Mouse (Mus musculus): ENCODE measurements around the gene Spata13. TPM values are rescaled to one million over a fixed set of nuclear protein-coding genes. Genes with fewer than 3 reads are reported as not detected.

Gene Spata13
- polyA plus RNA-seq, 1 experiment from 2014 or later: 19.9 TPM

- no peak overlapping the region for H3K9ac ChIP-seq (ENCODE audit: low read depth, low read length)
- no peak overlapping the region for H3K27ac ChIP-seq (ENCODE audit: low read length)
- H3K36me3 ChIP-seq (ENCODE audit: control insufficient read depth, insufficient read depth, low read length): no peaks in the 10 kb centered on the region
- H3K4me2 ChIP-seq (ENCODE audit: low read depth, low read length): no peak overlapping the region
- no peak for ATAC-seq
- no peaks in the 10 kb centered on the region for H3K4me1 ChIP-seq (ENCODE audit: control insufficient read depth, insufficient read depth, low read length)
- H3K4me3 ChIP-seq (ENCODE audit: low read length): no peak overlapping the region
- no peaks in the 10 kb centered on the region for H3K27me3 ChIP-seq (replicated peaks; ENCODE audit: control insufficient read depth, insufficient read depth, low read length)
- WGBS: 69% methylated on average over 4 of the region's 4 CpGs
- H3K9me3 ChIP-seq (ENCODE audit: control insufficient read depth, low read length): no peaks in the 10 kb centered on the region
Observed at GRCm38 (mm10) chr14:60607743-60608142, 26.1 kb upstream of the Spata13 start.

GRCm38 (mm10) chr14:60609160-60609559 is 24.6 kb upstream of the Spata13 start:
- peak; percentile 60 for ATAC-seq
- no peak overlapping the region for H3K4me3 ChIP-seq (ENCODE audit: low read length)
- H3K9ac ChIP-seq (ENCODE audit: low read depth, low read length): no peak overlapping the region
- H3K4me1 ChIP-seq (ENCODE audit: control insufficient read depth, insufficient read depth, low read length): no peaks in the 10 kb centered on the region
- H3K36me3 ChIP-seq (ENCODE audit: control insufficient read depth, insufficient read depth, low read length): no peaks in the 10 kb centered on the region
- WGBS: 62% methylated on average over 1 of the region's 1 CpGs
- H3K27me3 ChIP-seq (replicated peaks; ENCODE audit: control insufficient read depth, insufficient read depth, low read length): no peaks in the 10 kb centered on the region
- H3K9me3 ChIP-seq (ENCODE audit: control insufficient read depth, low read length): no peaks in the 10 kb centered on the region
- H3K4me2 ChIP-seq (ENCODE audit: low read depth, low read length): no peak overlapping the region
- H3K27ac ChIP-seq (ENCODE audit: low read length): no peak overlapping the region

DNA sequence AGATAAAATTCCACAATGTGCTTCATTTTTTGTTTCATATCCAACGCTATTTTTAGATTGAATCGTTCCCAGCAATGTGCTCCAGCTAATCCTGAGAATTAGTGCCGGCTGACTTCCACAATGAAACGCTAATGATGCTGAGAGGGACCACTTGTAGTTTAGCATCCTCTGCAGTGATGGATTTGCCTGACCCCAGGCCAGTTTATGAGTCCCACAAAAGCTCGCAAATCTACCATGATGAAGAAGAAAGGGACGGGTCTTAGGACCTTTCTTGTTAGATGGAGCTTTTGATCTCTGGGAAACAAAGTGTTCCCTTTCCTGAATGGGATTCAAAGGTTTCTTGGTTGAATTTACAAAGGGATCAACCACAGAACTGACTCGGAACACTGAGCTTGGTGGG is 21.1 kb upstream of the Spata13 start:
- Histone ChIP-seq H3K4me2 (ENCODE audit: low read depth, low read length) (no peak overlapping the region), H3K27me3 (replicated peaks; ENCODE audit: control insufficient read depth, insufficient read depth, low read length) (no peaks in the 10 kb centered on the region), H3K36me3 (ENCODE audit: control insufficient read depth, insufficient read depth, low read length) (no peaks in the 10 kb centered on the region), H3K4me1 (ENCODE audit: control insufficient read depth, insufficient read depth, low read length) (no peaks in the 10 kb centered on the region), H3K27ac (ENCODE audit: low read length) (no peak overlapping the region), H3K9ac (ENCODE audit: low read depth, low read length) (no peak overlapping the region), H3K4me3 (ENCODE audit: low read length) (no peak overlapping the region), H3K9me3 (ENCODE audit: control insufficient read depth, low read length) (no peaks in the 10 kb centered on the region)
- ATAC-seq: no peak
- WGBS: 51% methylated on average over 7 of the region's 7 CpGs

DNA sequence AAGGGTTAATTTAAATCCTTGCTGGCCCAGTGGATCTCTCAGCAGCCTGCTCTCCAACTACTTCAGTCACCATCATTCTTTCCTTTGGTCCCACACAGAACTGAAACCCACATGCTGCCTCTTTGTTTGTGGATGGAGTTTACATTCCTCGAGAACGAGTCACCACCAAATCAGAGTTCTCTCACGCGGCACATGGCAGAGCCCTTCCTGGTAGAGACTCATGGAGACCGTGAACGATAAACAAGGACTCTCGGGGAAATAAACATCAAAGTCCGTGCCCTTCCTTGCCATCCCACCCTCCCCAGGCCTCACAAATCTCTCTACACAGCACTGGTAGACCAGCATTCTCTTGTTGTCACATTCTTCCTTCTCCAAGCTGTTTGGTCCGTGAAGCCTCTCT is 12.7 kb upstream of the Spata13 start:
- no peaks in the 10 kb centered on the region for H3K4me1 ChIP-seq (ENCODE audit: control insufficient read depth, insufficient read depth, low read length)
- no peak overlapping the region for H3K9ac ChIP-seq (ENCODE audit: low read depth, low read length)
- no peak overlapping the region for H3K27ac ChIP-seq (ENCODE audit: low read length)
- peak; percentile 48 for ATAC-seq
- 33% methylated on average over 9 of the region's 9 CpGs for WGBS
- H3K9me3 ChIP-seq (ENCODE audit: control insufficient read depth, low read length): no peaks in the 10 kb centered on the region
- no peak overlapping the region for H3K4me3 ChIP-seq (ENCODE audit: low read length)
- H3K27me3 ChIP-seq (replicated peaks; ENCODE audit: control insufficient read depth, insufficient read depth, low read length): no peaks in the 10 kb centered on the region
- no peaks in the 10 kb centered on the region for H3K36me3 ChIP-seq (ENCODE audit: control insufficient read depth, insufficient read depth, low read length)
- no peak overlapping the region for H3K4me2 ChIP-seq (ENCODE audit: low read depth, low read length)

- Histone ChIP-seq H3K9me3 (ENCODE audit: control insufficient read depth, low read length) (no peaks in the 10 kb centered on the region), H3K4me1 (ENCODE audit: control insufficient read depth, insufficient read depth, low read length) (peaks cover 8% of the 10 kb centered on the region; the same call in 1 of the 2 replicates), H3K4me2 (ENCODE audit: low read depth, low read length) (no peak overlapping the region), H3K4me3 (ENCODE audit: low read length) (no peak overlapping the region), H3K9ac (ENCODE audit: low read depth, low read length) (no peak overlapping the region), H3K27me3 (replicated peaks; ENCODE audit: control insufficient read depth, insufficient read depth, low read length) (no peaks in the 10 kb centered on the region), H3K27ac (ENCODE audit: low read length) (no peak overlapping the region), H3K36me3 (ENCODE audit: control insufficient read depth, insufficient read depth, low read length) (no peaks in the 10 kb centered on the region)
- ATAC-seq: no peak
- WGBS: 66% methylated on average over 6 of the region's 6 CpGs
Observed at GRCm38 (mm10) chr14:60625486-60625885, 8.3 kb upstream of the Spata13 start.

- H3K4me2 ChIP-seq (ENCODE audit: low read depth, low read length): no peak overlapping the region
- H3K36me3 ChIP-seq (ENCODE audit: control insufficient read depth, insufficient read depth, low read length): no peaks in the 10 kb centered on the region
- no peak overlapping the region for H3K4me3 ChIP-seq (ENCODE audit: low read length)
- H3K9ac ChIP-seq (ENCODE audit: low read depth, low read length): no peak overlapping the region
- 70% methylated on average over 9 of the region's 9 CpGs for WGBS
- no peak for ATAC-seq
- no peak overlapping the region for H3K27ac ChIP-seq (ENCODE audit: low read length)
- peaks cover 12% of the 10 kb centered on the region; the same call in 1 of the 2 replicates for H3K4me1 ChIP-seq (ENCODE audit: control insufficient read depth, insufficient read depth, low read length)
- H3K9me3 ChIP-seq (ENCODE audit: control insufficient read depth, low read length): no peaks in the 10 kb centered on the region
- H3K27me3 ChIP-seq (replicated peaks; ENCODE audit: control insufficient read depth, insufficient read depth, low read length): 0 out of 2 replicates have a peak, but pooled peaks cover 2% of the 10 kb centered on the region
Observed at GRCm38 (mm10) chr14:60629887-60630460, 3.8 kb upstream of the Spata13 start.

DNA sequence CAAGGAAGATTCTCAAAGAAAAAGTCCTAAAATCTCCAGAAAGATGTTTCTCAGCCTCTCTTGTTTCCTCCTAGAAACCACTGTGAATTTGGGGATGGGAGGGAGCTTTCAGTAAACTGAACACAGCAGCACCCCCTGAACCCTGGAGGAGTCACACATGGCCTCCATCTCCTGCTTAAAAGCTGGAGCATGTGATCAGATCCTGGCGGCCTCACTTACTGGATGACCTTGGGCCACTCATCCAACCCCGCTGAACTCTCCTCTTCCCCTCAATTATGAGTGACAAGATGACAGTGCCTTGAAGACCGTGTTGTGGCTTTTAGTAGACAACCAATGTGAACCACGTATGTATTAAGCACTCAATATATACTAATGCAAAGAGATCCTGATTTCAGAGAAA is 2.8 kb upstream of the Spata13 start:
- Histone ChIP-seq H3K4me2 (ENCODE audit: low read depth, low read length) (no peak overlapping the region), H3K4me1 (ENCODE audit: control insufficient read depth, insufficient read depth, low read length) (peaks cover 18% of the 10 kb centered on the region; the same call in 1 of the 2 replicates), H3K9ac (ENCODE audit: low read depth, low read length) (no peak overlapping the region), H3K27me3 (replicated peaks; ENCODE audit: control insufficient read depth, insufficient read depth, low read length) (0 out of 2 replicates have a peak, but pooled peaks cover 2% of the 10 kb centered on the region), H3K36me3 (ENCODE audit: control insufficient read depth, insufficient read depth, low read length) (no peaks in the 10 kb centered on the region), H3K4me3 (ENCODE audit: low read length) (no peak overlapping the region), H3K27ac (ENCODE audit: low read length) (no peak overlapping the region), H3K9me3 (ENCODE audit: control insufficient read depth, low read length) (no peaks in the 10 kb centered on the region)
- ATAC-seq: no peak
- 80% methylated on average over 4 of the region's 4 CpGs for WGBS

DNA sequence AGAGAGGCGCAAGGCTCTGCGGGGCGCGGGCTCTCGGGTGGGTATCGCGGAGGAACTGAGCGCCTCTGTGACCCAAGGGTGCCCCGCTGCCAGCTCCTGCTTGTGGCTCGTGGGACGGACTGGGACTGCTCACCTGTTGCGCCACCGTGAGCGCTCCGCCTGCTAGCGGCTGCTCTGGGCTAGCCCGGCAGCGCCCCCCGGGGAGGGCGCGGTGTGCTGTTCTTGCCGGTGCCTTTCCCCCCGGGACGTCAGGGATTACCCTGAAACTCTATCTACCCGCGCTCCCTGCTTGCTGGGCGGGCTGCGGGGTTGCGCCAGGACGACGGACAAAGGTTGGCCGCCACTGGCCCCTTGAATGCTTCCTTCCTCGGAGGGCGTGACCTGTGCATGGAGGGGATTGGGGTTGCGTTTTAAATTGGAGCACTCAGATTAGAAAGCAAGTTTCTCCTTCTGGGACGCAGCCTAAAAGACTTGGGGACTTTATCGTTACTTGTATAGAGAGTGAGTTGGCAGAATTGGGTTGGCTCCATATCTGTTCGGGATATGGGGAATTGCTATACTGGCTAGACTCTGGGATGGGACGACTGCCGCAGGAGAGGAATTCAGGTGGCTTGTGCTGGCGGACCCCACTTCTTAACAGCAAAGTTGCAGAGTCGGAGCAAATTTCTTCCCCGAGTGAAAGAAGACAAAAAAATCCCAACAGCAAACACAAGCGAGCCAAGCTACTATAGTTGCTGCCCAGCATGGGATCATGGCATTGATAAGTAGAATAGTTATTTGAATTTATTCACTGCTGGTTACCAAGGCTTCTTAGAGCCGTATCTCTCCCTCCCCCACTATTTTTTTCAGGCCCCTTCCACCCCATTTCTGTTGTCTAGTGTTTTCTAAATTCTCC is 1.3 kb downstream of the Spata13 start:
- peaks cover 21% of the 10 kb centered on the region for H3K4me1 ChIP-seq (ENCODE audit: control insufficient read depth, insufficient read depth, low read length)
- H3K27me3 ChIP-seq (replicated peaks; ENCODE audit: control insufficient read depth, insufficient read depth, low read length): peaks cover 2% of the 10 kb centered on the region; the same call in 1 of the 2 replicates
- H3K9ac ChIP-seq (ENCODE audit: low read depth, low read length): peak overlapping the region; percentile 81
- H3K9me3 ChIP-seq (ENCODE audit: control insufficient read depth, low read length): no peaks in the 10 kb centered on the region
- peak overlapping the region; percentile 65 for H3K27ac ChIP-seq (ENCODE audit: low read length)
- peak; percentile 80 for ATAC-seq
- H3K4me2 ChIP-seq (ENCODE audit: low read depth, low read length): peak overlapping the region; percentile 96
- under 1% methylated on average over 45 of the region's 45 CpGs for WGBS
- H3K4me3 ChIP-seq (ENCODE audit: low read length): peak overlapping the region; percentile 71
- no peaks in the 10 kb centered on the region for H3K36me3 ChIP-seq (ENCODE audit: control insufficient read depth, insufficient read depth, low read length)

GRCm38 (mm10) chr14:60635911-60636607 is 2.3 kb downstream of the Spata13 start:
- no peak overlapping the region for H3K27ac ChIP-seq (ENCODE audit: low read length)
- H3K27me3 ChIP-seq (replicated peaks; ENCODE audit: control insufficient read depth, insufficient read depth, low read length): peaks cover 2% of the 10 kb centered on the region; the same call in 1 of the 2 replicates
- H3K9me3 ChIP-seq (ENCODE audit: control insufficient read depth, low read length): no peaks in the 10 kb centered on the region
- ATAC-seq: no peak
- no peak overlapping the region; the same call in 1 of the 2 replicates for H3K9ac ChIP-seq (ENCODE audit: low read depth, low read length)
- peak overlapping the region; percentile 71 for H3K4me3 ChIP-seq (ENCODE audit: low read length)
- peaks cover 21% of the 10 kb centered on the region for H3K4me1 ChIP-seq (ENCODE audit: control insufficient read depth, insufficient read depth, low read length)
- peak overlapping the region; percentile 96 for H3K4me2 ChIP-seq (ENCODE audit: low read depth, low read length)
- 21% methylated on average over 14 of the region's 14 CpGs for WGBS
- H3K36me3 ChIP-seq (ENCODE audit: control insufficient read depth, insufficient read depth, low read length): no peaks in the 10 kb centered on the region

Measured in intestine, embryonic 16.5 days (tissue).